Mouse (Mus musculus) fat pad, adult 2 months (tissue): Measurements from ENCODE around the gene Nek5.

Experiments used
- DNase-seq: peaks from one replicate; pipeline ENCODE4 v3.0.0-alpha.2; 2011; ENCODE audit warnings: low read depth, low spot score; ENCODE audit errors: extremely low read depth

Gene Nek5

GRCm38 (mm10) chr8:22025241-22025640 lies 99.6 kb downstream of the Nek5 start:
- DNase-seq, result no peak
